Mouse (Mus musculus) hindlimb bud, embryonic 11.5 days (tissue): Measurements from ENCODE around the gene Baz2a.

Source experiments
- DNase-seq: peaks from one replicate; pipeline ENCODE4 v3.0.0-alpha.2; 2012; ENCODE audit warnings: low read depth, low spot score; ENCODE audit errors: extremely low spot score

Gene Baz2a

GRCm38 (mm10) chr10:128175996-128176755, 84.8 kb downstream of the Baz2a start:
- DNase-seq: peak; percentile 73

- no peak for DNase-seq
Observed at GRCm38 (mm10) chr10:128177316-128177715, 85.9 kb downstream of the Baz2a start.
